Mouse (Mus musculus): ENCODE results near the gene 4930556J24Rik.

Gene 4930556J24Rik

DNA sequence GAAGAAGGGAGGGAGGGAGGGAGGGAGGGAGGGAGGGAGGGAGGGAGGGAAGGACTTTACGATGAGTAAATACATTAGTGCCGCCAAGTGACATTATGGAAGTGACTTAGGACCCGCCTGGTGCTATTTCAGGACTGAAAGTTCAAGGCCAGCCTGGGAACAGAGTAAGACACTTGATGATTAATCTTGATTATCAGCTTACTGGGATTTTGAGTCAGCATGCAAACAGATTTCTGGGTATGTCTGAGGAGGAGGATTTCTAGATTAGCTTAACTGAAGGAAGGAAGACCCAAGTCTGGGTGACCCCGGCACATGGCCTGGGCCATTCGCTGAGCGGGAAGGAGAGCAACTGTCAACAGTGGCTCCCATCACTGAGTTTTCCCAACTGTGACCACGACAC lies 56.1 kb downstream of the 4930556J24Rik start:
- DNase-seq: no peak

DNA sequence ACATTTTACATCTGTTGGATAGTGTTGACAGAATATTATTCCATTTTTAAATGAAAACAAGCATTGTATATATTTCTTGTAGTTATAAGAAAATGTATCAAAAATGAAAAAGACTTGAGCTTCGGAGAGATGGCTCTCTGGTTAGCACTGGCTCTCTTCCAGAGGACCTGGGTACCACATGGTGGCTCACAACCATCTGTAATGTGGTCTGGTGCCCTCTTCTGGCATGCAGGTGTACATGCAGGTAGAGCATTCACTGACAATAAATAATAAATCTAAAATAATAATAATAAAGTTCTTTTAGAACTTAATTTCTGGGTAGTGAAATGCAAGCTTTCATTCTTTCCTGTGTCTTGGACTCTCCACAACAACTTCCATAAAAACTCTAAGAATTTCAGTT lies 57.8 kb downstream of the 4930556J24Rik start:
- no peak for DNase-seq

DNA sequence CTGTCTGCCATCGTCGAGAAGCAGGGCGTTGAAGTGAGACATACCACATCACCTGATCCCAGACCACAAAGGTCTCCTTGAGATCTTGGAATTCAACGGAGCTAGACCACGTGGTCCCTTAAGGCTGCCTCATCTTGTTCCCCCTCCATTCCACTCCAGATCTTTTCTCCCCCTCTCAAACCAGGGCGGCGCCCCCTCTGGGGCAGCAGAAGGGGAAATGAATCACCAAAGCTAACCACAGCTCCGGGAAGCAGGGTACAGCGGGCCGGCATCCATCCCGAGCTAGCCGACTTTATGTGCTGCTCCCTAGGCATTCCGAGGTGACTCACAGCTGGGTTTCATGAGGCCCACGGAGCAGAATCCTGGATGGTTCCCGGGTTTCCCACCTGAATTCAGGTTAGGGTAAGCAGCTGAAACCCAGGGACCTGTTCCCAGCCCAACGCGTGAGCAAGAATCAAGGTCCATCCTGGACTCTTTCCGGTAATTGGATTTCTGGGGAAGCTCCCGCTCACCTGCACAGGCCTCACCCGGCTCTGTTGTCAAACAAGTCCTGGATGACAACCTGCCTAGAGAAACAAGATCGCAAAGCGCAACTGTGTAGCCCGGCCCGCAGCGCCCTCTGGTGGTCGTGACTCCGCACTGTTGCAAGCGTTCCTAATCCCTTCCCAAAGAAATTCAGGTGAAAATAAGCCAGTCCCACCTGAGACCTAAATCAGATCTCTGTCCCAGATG lies 62.3 kb downstream of the 4930556J24Rik start, which contains the start of gene Slc35e4:
TSS of gene Slc35e4 (minus strand) at position 556 of the 732 bp plus-strand sequence.
- peak; percentile 98 for DNase-seq

DNA sequence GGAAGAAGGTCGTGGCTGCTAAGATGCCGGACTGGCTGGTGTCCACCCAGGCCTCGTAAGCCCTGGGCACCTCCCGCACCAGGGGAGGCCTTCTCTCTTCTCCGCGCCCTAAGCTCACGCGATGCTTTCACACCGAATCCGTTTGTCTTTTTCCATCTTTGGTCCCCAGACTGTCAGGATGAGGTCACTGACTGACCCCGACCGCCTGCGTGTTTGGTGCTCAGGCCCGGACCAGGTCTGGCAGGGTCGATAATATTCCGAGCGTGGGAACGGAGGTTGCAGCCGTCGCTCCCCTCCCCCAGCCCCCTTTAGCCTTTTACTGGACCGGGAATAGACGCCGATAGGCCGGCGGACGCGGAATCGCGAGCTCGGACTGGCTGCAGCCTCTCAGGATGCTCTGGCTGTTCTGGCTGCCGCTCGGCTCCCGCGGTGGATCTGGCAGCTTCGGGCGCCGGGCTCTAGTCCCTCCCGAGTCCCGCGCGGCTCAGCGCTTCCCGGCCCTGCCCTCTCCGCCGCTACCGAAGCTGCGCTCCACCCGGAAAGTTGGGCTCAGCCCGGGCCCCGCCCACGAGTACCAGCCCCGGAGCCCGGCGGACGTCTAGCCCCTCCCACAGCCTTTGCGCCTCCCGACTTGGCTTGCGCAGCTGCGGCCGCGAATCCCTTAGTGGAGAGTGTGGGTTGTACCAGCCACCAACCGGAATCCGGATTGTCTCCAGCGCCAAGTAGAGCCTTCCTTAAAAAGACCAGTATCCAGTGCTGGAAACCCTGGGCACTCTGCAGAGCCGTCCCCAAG lies 63.1 kb downstream of the 4930556J24Rik start:
- peak; percentile 99 for DNase-seq

DNA sequence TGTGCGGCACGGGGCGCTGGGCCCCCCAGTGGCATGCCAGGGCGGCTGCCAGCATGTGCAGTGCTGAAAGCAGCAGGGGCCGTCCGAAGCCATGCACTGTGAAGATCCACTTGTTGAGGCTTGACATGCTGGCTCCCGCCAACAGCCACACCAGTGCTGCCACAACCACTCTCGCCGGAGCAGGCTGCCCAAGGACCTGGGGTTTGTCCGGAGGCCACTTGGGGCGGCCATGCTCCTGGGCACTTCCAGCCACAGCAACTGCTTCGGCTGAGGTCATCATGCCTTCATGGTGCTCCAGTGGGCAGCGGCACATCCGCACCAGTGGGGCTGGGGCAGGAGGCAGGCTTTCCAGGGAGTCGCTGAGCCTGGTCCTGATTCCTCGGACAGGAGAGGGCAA lies 63.7 kb downstream of the 4930556J24Rik start:
- no peak for DNase-seq

DNA sequence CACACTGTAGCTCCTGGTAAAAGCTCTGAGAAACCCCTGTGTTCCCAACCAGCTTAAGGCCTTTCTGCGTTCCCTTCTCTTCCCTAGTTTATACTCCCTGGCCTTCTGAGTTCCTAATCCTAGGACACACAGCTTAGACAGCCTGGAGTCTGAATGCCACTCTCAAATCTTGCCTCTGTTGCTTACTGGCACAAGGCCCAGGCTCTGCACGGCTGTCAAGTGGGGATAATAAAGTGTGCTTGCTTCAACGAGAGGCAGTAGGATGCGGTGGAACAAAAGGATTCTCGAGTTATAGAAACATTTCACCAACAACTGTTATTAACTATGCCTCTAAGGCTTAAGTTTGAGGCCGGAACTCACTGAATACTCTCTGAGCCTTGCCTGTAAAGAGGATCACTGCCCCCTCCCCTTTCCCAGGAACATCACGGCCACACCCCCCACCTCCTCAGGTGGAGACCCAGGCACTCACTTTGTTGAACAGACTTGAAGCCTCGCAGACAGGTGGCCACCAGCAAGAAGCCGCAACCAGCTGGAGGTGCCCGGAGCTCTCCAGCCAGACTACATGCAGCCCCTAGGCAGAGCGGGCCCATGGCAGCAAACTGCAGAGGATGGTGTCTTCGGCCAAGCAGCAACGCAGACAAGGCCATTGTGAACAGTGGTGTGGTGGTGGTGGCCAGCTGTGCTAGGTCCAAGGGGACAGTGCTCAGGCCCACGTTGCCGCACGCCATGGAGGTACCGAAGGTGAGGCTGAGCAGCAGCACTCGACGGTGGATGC lies 64.3 kb downstream of the 4930556J24Rik start:
- peak; percentile 95 for DNase-seq

DNA sequence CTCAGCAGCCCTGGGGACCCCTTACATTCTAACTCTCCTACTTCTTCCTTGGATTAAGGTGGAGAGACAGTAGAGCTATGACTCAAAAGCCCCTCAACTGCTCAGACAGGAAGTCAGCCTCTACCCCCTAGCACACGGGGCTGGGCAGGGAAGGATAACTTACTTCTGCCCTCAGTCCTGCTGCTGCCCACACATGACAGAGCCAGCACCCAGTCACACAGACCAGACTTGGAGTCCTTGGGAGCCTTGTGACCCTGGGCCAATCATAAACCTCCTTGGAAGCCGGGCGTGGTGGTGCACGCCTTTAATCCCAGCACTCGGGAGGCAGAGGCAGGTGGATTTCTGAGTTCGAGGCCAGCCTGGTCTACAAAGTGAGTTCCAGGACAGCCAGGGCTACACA lies 65.1 kb downstream of the 4930556J24Rik start:
- DNase-seq: peak; percentile 91

DNA sequence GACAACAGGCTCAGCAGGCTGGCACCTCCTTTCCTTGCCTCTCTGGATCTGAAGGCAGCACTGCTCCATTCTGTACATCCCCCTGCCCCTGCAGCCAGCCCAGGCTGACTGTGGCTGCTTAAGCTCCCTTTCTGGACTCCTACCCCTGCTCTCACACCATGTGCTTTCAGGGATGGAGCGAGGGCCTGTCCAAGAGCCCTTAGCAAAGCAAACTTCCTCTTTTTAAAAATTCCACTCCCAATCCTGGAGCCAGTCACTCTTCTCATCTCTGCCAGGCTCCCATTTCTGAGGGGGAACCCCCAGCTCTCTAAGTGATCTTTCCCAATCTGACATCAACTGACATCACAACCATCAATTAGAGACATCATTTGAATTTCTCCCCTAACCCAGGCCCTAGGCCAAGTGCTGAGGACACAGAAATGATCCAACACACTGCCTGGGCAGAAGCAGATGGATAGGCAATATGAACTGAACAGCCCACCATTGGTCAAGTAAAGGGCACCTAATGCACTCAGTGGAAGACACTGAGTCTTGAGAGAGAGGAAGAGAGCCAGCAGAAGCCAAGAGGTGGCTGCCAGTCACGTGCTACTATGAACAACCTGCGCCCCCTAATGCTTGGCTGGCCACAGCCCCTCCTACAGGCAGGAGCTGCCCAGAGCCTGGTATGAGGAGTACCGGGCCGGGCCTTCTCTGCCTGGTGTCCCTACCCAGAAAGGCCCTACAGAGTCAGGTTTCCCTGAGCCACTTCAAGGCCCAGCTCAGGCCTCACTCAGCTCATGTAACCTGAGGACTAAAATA lies 65.9 kb downstream of the 4930556J24Rik start:
- DNase-seq: peak; percentile 92

DNA sequence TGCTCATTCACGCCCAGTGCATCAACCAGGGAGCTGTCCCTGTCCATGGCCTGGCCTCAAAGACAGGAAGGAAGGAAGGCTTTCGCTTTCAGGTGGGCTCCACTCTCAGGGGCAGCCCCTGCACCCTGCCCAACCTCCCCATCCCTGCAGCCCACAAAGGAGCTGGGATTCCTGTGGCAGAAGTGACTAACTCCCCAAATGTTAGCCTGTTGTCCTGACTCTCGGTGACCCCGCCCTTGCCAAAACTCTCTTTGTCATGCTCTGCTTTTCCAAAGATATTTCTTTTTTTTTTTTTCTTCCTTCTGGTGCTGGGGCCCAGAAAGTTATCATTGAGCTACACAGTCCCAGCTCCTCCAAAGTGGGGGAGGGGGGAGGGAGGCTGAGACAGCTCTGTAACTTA lies 67.3 kb downstream of the 4930556J24Rik start:
- no peak for DNase-seq

DNA sequence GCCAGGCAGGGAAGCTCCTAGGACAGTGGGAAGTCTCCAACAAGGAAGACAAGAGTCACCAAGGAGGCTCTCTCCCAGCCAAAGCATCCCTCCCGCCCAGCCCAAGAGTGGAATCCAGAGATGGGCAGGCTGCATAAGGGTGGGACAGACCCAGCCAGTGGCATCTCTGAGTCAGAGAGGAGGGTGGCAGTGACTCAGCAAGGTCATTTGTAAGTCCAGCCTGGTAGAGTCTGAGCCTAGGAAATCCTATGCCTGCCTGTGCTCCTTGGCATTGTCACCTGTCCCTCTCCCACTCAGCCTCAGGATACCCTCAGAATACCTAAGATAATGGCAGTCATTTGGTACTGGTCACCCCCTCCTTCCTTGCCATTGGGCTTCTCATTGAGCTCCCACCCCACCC lies 71.1 kb downstream of the 4930556J24Rik start:
- no peak for DNase-seq

DNA sequence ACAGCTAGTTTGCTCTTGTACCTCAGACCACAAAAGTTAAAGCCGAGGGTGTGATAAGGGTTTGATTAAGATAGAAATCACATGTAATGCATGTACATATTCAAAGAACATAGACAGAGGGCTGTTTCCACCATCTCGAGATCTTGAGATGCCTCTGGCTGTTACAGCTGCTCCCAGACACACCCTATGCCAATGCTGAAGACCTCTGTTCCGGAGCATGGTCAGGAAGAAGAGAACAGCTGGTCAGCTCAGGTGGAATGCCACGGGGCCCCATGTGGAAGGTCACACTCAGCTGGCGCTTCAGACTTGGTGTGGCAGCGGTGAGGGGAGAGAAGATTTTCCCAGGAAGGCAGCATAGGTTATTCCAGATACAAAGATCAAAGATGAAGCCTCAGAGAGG lies 71.9 kb downstream of the 4930556J24Rik start:
- no peak for DNase-seq

DNA sequence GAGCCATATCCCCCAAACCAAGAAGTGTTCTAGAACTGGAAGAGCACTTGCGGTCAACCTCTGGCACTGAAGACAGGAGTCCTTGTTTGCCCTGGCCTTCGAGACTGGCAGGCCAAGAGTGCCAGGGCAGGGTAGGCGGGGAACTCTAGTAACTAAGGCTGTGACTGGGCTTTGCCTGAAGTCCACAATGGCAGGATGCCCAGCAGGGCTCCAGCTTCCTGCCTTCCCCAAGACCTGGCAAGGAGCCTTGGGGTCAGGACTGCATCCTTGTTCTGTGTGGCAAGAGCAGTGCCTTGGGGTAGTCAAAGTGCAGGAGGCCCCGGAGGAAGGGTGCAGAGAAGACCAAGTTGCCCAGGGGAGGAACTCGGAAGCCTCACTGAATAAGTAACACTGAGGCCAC lies 73.5 kb downstream of the 4930556J24Rik start:
- DNase-seq: peak; percentile 98

DNA sequence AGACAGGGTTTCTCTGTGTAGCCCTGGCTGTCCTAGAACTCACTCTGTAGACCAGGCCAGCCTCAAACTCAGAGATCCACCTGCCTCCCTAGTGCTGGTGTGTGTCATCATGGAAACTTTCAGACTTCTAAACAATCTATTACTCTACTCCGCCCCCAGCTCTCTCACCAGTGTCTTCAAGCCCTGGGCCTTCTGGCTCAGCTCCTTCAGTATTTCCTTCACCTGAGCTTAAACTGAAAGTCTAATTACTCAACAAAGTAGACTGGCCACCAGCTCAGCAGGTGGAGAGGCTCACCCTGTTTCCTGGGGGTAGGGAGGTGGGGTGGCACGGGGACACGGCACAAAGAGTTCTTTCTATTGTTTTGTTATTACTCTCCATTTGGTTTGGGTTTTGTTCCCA lies 74.1 kb downstream of the 4930556J24Rik start:
- no peak for DNase-seq

DNA sequence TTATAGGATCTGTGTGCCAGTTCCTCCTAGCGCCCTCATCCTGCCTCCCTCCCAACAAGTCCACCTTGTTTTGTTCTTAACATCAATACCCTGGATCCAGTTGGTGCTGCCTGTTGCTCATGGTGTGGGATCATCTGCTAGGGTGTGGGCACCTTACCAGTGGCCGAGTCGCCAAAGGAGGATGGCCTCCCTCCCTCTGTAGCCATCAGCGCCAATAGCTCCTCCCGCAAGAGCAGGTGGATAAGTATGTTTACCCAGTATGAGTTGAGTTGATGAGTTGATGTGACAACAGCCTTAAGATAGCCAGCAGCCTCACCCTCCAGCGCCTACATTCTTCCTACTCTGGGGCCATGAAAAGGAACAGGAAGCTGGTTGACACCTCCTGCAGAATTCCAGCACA lies 76.3 kb downstream of the 4930556J24Rik start:
- no peak for DNase-seq

DNA sequence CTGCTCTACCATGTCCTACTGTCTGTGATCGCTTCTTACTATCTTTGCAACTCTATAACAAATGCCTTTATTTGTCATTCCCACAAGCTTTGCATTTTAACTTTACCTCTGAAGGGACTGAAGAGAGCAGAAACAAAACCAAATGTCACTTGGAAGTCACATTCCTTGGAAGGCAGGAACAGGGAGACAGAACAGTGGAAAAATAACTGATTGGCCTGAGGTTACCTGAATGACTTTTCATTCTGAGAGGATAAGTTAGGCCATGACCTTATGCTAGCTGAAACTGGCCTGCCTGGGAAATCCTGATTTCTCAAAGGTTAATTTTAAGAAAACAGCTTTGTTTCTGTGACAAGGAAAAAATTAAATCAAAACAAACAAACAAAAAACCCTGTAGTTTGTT lies 80.6 kb downstream of the 4930556J24Rik start:
- DNase-seq: no peak

DNA sequence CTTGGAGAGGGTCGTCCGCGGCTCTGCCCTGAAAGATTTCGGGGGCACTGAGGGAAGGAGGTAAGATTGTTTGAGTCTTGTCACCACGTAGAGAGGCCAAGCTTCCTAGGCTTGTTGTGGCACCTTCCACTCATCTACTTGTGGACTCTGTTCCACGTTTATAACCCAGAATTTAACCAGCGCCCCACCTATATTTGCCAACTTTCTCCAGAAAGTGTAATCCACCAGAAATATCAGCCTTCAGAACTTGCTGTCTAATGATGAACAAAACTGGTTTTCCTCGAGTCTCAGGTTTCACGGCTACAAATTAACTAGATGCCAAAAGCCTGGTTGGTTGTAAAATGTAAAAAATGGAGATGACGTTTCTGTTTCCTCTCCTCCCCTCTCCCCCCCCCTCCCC lies 81.1 kb downstream of the 4930556J24Rik start:
- DNase-seq: no peak

DNA sequence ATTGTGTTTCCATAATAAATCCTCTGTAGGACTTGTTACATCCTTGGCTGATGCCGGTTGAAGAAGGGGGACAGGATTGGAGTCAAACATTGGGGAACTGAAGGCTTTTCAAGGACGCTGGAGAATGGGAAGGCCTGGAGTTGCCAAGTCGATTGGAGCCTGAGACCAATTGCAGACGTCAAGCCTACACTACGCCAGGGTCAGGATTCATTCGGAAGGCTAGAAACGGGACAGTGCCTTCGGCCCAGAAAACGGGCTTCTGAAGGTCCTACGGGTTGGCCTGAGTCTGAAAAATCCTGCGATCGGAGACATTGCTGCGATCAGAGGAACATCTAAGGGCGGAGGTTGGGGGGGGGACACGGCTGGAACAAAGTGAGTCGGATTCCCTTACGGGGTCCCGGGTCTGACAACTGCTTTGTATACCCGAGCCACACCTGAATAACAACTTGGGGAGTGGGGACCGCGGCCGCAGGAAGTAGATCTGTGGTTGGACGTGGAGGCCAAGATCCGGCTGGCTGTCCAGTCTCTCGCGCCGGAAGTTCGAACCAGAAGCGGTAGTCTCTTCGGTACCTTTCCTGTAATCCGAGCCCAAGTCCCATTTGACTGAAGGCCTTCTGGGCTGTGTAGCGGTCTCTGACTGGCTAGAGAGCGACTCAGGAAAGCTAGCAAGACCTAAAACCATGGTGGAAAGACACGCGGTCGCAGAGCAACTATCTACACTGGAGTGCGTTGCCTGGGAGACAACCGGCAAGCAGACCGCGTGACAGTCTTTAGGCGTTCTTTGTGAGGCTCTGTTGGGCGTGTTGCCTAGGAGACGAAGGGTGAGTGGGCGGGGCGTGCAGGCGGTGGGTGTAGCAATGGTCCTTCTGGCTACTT lies 81.9 kb downstream of the 4930556J24Rik start, which contains the start of the genes 4921536K21Rik and Dusp18:
TSS of gene 4921536K21Rik (minus strand) at position 693 of the 876 bp plus-strand sequence.
TSS of gene Dusp18 (plus strand) at position 835 of the 876 bp plus-strand sequence.
- DNase-seq: peak; percentile 99

DNA sequence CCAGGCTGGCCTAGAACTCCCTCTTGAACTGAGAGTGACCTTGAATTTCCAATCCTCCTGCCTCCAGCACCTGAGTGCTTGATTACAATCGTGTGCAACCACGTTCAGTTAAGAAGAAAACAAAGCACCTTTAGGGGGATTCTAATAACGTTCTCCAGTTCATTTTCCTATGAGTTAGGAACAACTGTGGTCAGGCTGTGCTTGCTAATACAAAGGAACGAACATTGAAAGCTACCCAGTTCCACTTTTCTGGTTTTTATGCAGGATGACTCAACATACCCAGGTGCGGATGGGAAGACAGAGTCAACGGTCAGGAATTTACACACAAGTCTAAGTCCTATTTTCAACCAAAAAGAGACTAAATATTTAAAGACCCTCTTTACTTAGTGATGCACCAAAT lies 82.6 kb downstream of the 4930556J24Rik start:
- DNase-seq: no peak
